In genomic region chr2:145786618-145786932, GRCm38 (mm10) we compare ENCODE assay signal across 8 mouse cellular contexts.
DNase-seq lines count a peak whose midpoint lies in the region; ATAC-seq lines count a peak whose summit lies in the region.

No protein-coding gene starts in this region.

- peak overlapping the region; percentile 16; the same call in 1 of the 2 replicates for H3K27ac ChIP-seq in embryonic facial prominence, embryonic 11.5 days (replicated peaks; ENCODE audit: low read depth, low read length)
- H3K27ac ChIP-seq in intestine, embryonic 15.5 days: peak overlapping the region; percentile 87
- H3K27ac ChIP-seq in midbrain, embryonic 16.5 days (ENCODE audit: low read length): peak overlapping the region; percentile 53; the same call in 1 of the 2 replicates

- intact Hi-C loops in left cerebral cortex, postnatal 36 days (cut with DNase I): no loop called here

- H3K4me3 ChIP-seq in embryonic facial prominence, embryonic 11.5 days (ENCODE audit: low read depth, low read length): peak overlapping the region; percentile 21
- peak overlapping the region; percentile 42 for H3K4me3 ChIP-seq in intestine, embryonic 15.5 days (replicated peaks)
- H3K4me3 ChIP-seq in midbrain, embryonic 16.5 days (ENCODE audit: low read depth, low read length): peak overlapping the region; percentile 16

- H3K4me1 ChIP-seq in embryonic facial prominence, embryonic 11.5 days (ENCODE audit: control insufficient read depth, insufficient read depth, low read length): peaks cover 2% of the 10 kb centered on the region; the same call in 1 of the 2 replicates
- peaks cover 23% of the 10 kb centered on the region for H3K4me1 ChIP-seq in intestine, embryonic 15.5 days (replicated peaks)
- H3K4me1 ChIP-seq in midbrain, embryonic 16.5 days (ENCODE audit: control insufficient read depth, insufficient read depth, low read length): peaks cover 8% of the 10 kb centered on the region

- ATAC-seq in embryonic facial prominence, embryonic 11.5 days (replicated peaks; ENCODE audit: insufficient number of reproducible peaks, low FRiP score, low TSS enrichment, low read depth): no peak
- no peak for ATAC-seq in intestine, embryonic 15.5 days
- no peak for ATAC-seq in midbrain, embryonic 16.5 days

- peak overlapping the region; percentile 53 for H3K4me2 ChIP-seq in embryonic facial prominence, embryonic 11.5 days (ENCODE audit: low read depth, low read length)
- peak overlapping the region; percentile 67 for H3K4me2 ChIP-seq in intestine, embryonic 15.5 days (replicated peaks)
- H3K4me2 ChIP-seq in midbrain, embryonic 16.5 days (ENCODE audit: low read length): peak overlapping the region; percentile 48

- H3K27me3 ChIP-seq in embryonic facial prominence, embryonic 11.5 days (ENCODE audit: control insufficient read depth, insufficient read depth, low read length): no peaks in the 10 kb centered on the region
- H3K27me3 ChIP-seq in intestine, embryonic 15.5 days (replicated peaks): no peaks in the 10 kb centered on the region
- no peaks in the 10 kb centered on the region for H3K27me3 ChIP-seq in midbrain, embryonic 16.5 days (ENCODE audit: control insufficient read depth, insufficient read depth, low read depth, low read length)

- 8% methylated on average over 3 of the region's 3 CpGs for WGBS in embryonic facial prominence, embryonic 11.5 days
- 7% methylated on average over 3 of the region's 3 CpGs for WGBS in intestine, embryonic 15.5 days
- WGBS in midbrain, embryonic 16.5 days: 5% methylated on average over 3 of the region's 3 CpGs

- peak overlapping the region; percentile 39 for H3K9ac ChIP-seq in embryonic facial prominence, embryonic 11.5 days (replicated peaks; ENCODE audit: low read length)
- H3K9ac ChIP-seq in intestine, embryonic 15.5 days: peak overlapping the region; percentile 50
- H3K9ac ChIP-seq in midbrain, embryonic 16.5 days (ENCODE audit: low read depth, low read length): peak overlapping the region; percentile 40; the same call in 1 of the 2 replicates

- no peaks in the 10 kb centered on the region for H3K36me3 ChIP-seq in embryonic facial prominence, embryonic 11.5 days (replicated peaks; ENCODE audit: control insufficient read depth, insufficient read depth, low read depth, low read length)
- H3K36me3 ChIP-seq in intestine, embryonic 15.5 days: no peaks in the 10 kb centered on the region
- no peaks in the 10 kb centered on the region for H3K36me3 ChIP-seq in midbrain, embryonic 16.5 days (ENCODE audit: control insufficient read depth, insufficient read depth, low read length)

- no peaks in the 10 kb centered on the region for H3K9me3 ChIP-seq in embryonic facial prominence, embryonic 11.5 days (replicated peaks; ENCODE audit: control insufficient read depth, low read length)
- H3K9me3 ChIP-seq in intestine, embryonic 15.5 days: no peaks in the 10 kb centered on the region
- H3K9me3 ChIP-seq in midbrain, embryonic 16.5 days (replicated peaks; ENCODE audit: control insufficient read depth, low read length, poor library complexity, severe bottlenecking): no peaks in the 10 kb centered on the region

- DNase-seq in kidney, adult 9 months: peak; percentile 84
- no peak for DNase-seq in kidney, adult 18-20 months
- no peak for DNase-seq in embryonic facial prominence, embryonic 11.5 days (ENCODE audit: low spot score)
- no peak for DNase-seq in spleen, adult 12 weeks (ENCODE audit: low spot score)
- DNase-seq in right cerebral cortex, postnatal 14 days: no peak
- no peak for DNase-seq in left cerebral cortex, postnatal 36 days (ENCODE audit: low spot score in 2 of 2)

Comparison
In these comparisons a context has a peak if more than half of its experiments do, and no peak if none do; other contexts are left out.
1. H3K27ac ChIP-seq: peak in every context shown above with its lines; median percentile 87 in intestine, embryonic 15.5 days; 53 in midbrain, embryonic 16.5 days; 16 in embryonic facial prominence, embryonic 11.5 days.